Mouse (Mus musculus): ENCODE data around the gene Trpm8. TPM values are rescaled to one million over a fixed set of nuclear protein-coding genes. Genes with fewer than 3 reads are reported as not detected.

Gene Trpm8
- polyA plus RNA-seq, 1 experiment from 2014 or later = not detected

- H3K27ac ChIP-seq (ENCODE audit: low read length) = peak overlapping the region; percentile 8
- 55% methylated on average over 6 of the region's 6 CpGs for WGBS (ENCODE audit: insufficient replicate concordance)
- peaks cover 36% of the 10 kb centered on the region for H3K36me3 ChIP-seq (ENCODE audit: control insufficient read depth, insufficient read depth)
- H3K9me3 ChIP-seq (replicated peaks; ENCODE audit: control insufficient read depth, low read length) = no peaks in the 10 kb centered on the region
- no peak overlapping the region for H3K4me2 ChIP-seq (ENCODE audit: low read depth, low read length)
- no peak overlapping the region for H3K9ac ChIP-seq (ENCODE audit: low read depth, low read length)
- peak; percentile 78 for ATAC-seq (ENCODE audit: low read depth)
- no peak overlapping the region for H3K4me3 ChIP-seq (ENCODE audit: low read depth, low read length)
- peaks cover 31% of the 10 kb centered on the region for H3K4me1 ChIP-seq (ENCODE audit: control insufficient read depth, low read depth, low read length)
- no peaks in the 10 kb centered on the region for H3K27me3 ChIP-seq (ENCODE audit: control insufficient read depth, insufficient read depth, low read depth, low read length)
Observed at GRCm38 (mm10) chr1:88260114-88260513, 17.3 kb upstream of the Trpm8 start.

GRCm38 (mm10) chr1:88260604-88261377 lies 16.7 kb upstream of the Trpm8 start:
- H3K9me3 ChIP-seq (replicated peaks; ENCODE audit: control insufficient read depth, low read length) = no peaks in the 10 kb centered on the region
- H3K4me3 ChIP-seq (ENCODE audit: low read depth, low read length) = no peak overlapping the region
- H3K27me3 ChIP-seq (ENCODE audit: control insufficient read depth, insufficient read depth, low read depth, low read length) = no peaks in the 10 kb centered on the region
- peak; percentile 16 for ATAC-seq (ENCODE audit: low read depth)
- H3K36me3 ChIP-seq (ENCODE audit: control insufficient read depth, insufficient read depth) = peaks cover 42% of the 10 kb centered on the region
- no peak overlapping the region for H3K9ac ChIP-seq (ENCODE audit: low read depth, low read length)
- no peak overlapping the region for H3K27ac ChIP-seq (ENCODE audit: low read length)
- 69% methylated on average over 10 of the region's 10 CpGs for WGBS (ENCODE audit: insufficient replicate concordance)
- no peak overlapping the region for H3K4me2 ChIP-seq (ENCODE audit: low read depth, low read length)
- H3K4me1 ChIP-seq (ENCODE audit: control insufficient read depth, low read depth, low read length) = peaks cover 31% of the 10 kb centered on the region

GRCm38 (mm10) chr1:88261706-88262105 lies 15.8 kb upstream of the Trpm8 start:
- no peak overlapping the region for H3K9ac ChIP-seq (ENCODE audit: low read depth, low read length)
- no peak overlapping the region for H3K4me2 ChIP-seq (ENCODE audit: low read depth, low read length)
- peaks cover 31% of the 10 kb centered on the region for H3K4me1 ChIP-seq (ENCODE audit: control insufficient read depth, low read depth, low read length)
- no peak for ATAC-seq (ENCODE audit: low read depth)
- H3K4me3 ChIP-seq (ENCODE audit: low read depth, low read length) = no peak overlapping the region
- 70% methylated on average over 7 of the region's 7 CpGs for WGBS (ENCODE audit: insufficient replicate concordance)
- H3K27me3 ChIP-seq (ENCODE audit: control insufficient read depth, insufficient read depth, low read depth, low read length) = no peaks in the 10 kb centered on the region
- no peak overlapping the region for H3K27ac ChIP-seq (ENCODE audit: low read length)
- H3K36me3 ChIP-seq (ENCODE audit: control insufficient read depth, insufficient read depth) = peaks cover 52% of the 10 kb centered on the region
- H3K9me3 ChIP-seq (replicated peaks; ENCODE audit: control insufficient read depth, low read length) = no peaks in the 10 kb centered on the region

- H3K4me1 ChIP-seq (ENCODE audit: control insufficient read depth, low read depth, low read length) = peaks cover 31% of the 10 kb centered on the region
- no peak overlapping the region for H3K4me2 ChIP-seq (ENCODE audit: low read depth, low read length)
- H3K9me3 ChIP-seq (replicated peaks; ENCODE audit: control insufficient read depth, low read length) = no peaks in the 10 kb centered on the region
- H3K4me3 ChIP-seq (ENCODE audit: low read depth, low read length) = no peak overlapping the region
- 76% methylated on average over 4 of the region's 4 CpGs for WGBS (ENCODE audit: insufficient replicate concordance)
- no peak for ATAC-seq (ENCODE audit: low read depth)
- H3K9ac ChIP-seq (ENCODE audit: low read depth, low read length) = no peak overlapping the region
- H3K27ac ChIP-seq (ENCODE audit: low read length) = no peak overlapping the region
- H3K27me3 ChIP-seq (ENCODE audit: control insufficient read depth, insufficient read depth, low read depth, low read length) = no peaks in the 10 kb centered on the region
- peaks cover 57% of the 10 kb centered on the region for H3K36me3 ChIP-seq (ENCODE audit: control insufficient read depth, insufficient read depth)
Observed at GRCm38 (mm10) chr1:88262255-88262654, 15.2 kb upstream of the Trpm8 start.

GRCm38 (mm10) chr1:88262961-88263360 lies 14.5 kb upstream of the Trpm8 start:
- H3K4me1 ChIP-seq (ENCODE audit: control insufficient read depth, low read depth, low read length) = peaks cover 31% of the 10 kb centered on the region

GRCm38 (mm10) chr1:88263778-88264177 lies 13.7 kb upstream of the Trpm8 start:
- Histone ChIP-seq H3K4me2 (ENCODE audit: low read depth, low read length) (no peak overlapping the region), H3K27me3 (ENCODE audit: control insufficient read depth, insufficient read depth, low read depth, low read length) (no peaks in the 10 kb centered on the region), H3K4me1 (ENCODE audit: control insufficient read depth, low read depth, low read length) (peaks cover 31% of the 10 kb centered on the region), H3K9me3 (replicated peaks; ENCODE audit: control insufficient read depth, low read length) (no peaks in the 10 kb centered on the region), H3K9ac (ENCODE audit: low read depth, low read length) (no peak overlapping the region), H3K27ac (ENCODE audit: low read length) (no peak overlapping the region), H3K4me3 (ENCODE audit: low read depth, low read length) (no peak overlapping the region), H3K36me3 (ENCODE audit: control insufficient read depth, insufficient read depth) (peaks cover 72% of the 10 kb centered on the region)
- WGBS (ENCODE audit: insufficient replicate concordance) = 83% methylated on average over 5 of the region's 5 CpGs
- ATAC-seq (ENCODE audit: low read depth) = no peak

More at GRCm38 (mm10) chr1:88262961-88263360, 14.5 kb upstream of the Trpm8 start:
- H3K27me3 ChIP-seq (ENCODE audit: control insufficient read depth, insufficient read depth, low read depth, low read length) = no peaks in the 10 kb centered on the region
- ATAC-seq (ENCODE audit: low read depth) = no peak
- H3K4me3 ChIP-seq (ENCODE audit: low read depth, low read length) = no peak overlapping the region
- no peak overlapping the region for H3K9ac ChIP-seq (ENCODE audit: low read depth, low read length)
- H3K9me3 ChIP-seq (replicated peaks; ENCODE audit: control insufficient read depth, low read length) = no peaks in the 10 kb centered on the region
- H3K4me2 ChIP-seq (ENCODE audit: low read depth, low read length) = no peak overlapping the region
- no peak overlapping the region for H3K27ac ChIP-seq (ENCODE audit: low read length)
- WGBS (ENCODE audit: insufficient replicate concordance) = 66% methylated on average over 6 of the region's 6 CpGs
- H3K36me3 ChIP-seq (ENCODE audit: control insufficient read depth, insufficient read depth) = peaks cover 64% of the 10 kb centered on the region

- Histone ChIP-seq H3K27me3 (ENCODE audit: control insufficient read depth, insufficient read depth, low read depth, low read length) (no peaks in the 10 kb centered on the region), H3K4me3 (ENCODE audit: low read depth, low read length) (no peak overlapping the region), H3K4me1 (ENCODE audit: control insufficient read depth, low read depth, low read length) (peaks cover 27% of the 10 kb centered on the region), H3K36me3 (ENCODE audit: control insufficient read depth, insufficient read depth) (peaks cover 78% of the 10 kb centered on the region), H3K4me2 (ENCODE audit: low read depth, low read length) (no peak overlapping the region), H3K27ac (ENCODE audit: low read length) (no peak overlapping the region), H3K9me3 (replicated peaks; ENCODE audit: control insufficient read depth, low read length) (no peaks in the 10 kb centered on the region), H3K9ac (ENCODE audit: low read depth, low read length) (no peak overlapping the region)
- no peak for ATAC-seq (ENCODE audit: low read depth)
- WGBS (ENCODE audit: insufficient replicate concordance) = 76% methylated on average over 7 of the region's 7 CpGs
Observed at GRCm38 (mm10) chr1:88264237-88264868, 13.1 kb upstream of the Trpm8 start.

GRCm38 (mm10) chr1:88264869-88265240 lies 12.6 kb upstream of the Trpm8 start:
- WGBS (ENCODE audit: insufficient replicate concordance) = 71% methylated on average over 4 of the region's 4 CpGs
- Histone ChIP-seq H3K27me3 (ENCODE audit: control insufficient read depth, insufficient read depth, low read depth, low read length) (no peaks in the 10 kb centered on the region), H3K4me1 (ENCODE audit: control insufficient read depth, low read depth, low read length) (peaks cover 22% of the 10 kb centered on the region), H3K27ac (ENCODE audit: low read length) (no peak overlapping the region), H3K4me3 (ENCODE audit: low read depth, low read length) (no peak overlapping the region), H3K9me3 (replicated peaks; ENCODE audit: control insufficient read depth, low read length) (no peaks in the 10 kb centered on the region), H3K4me2 (ENCODE audit: low read depth, low read length) (no peak overlapping the region), H3K36me3 (ENCODE audit: control insufficient read depth, insufficient read depth) (peaks cover 83% of the 10 kb centered on the region), H3K9ac (ENCODE audit: low read depth, low read length) (no peak overlapping the region)
- no peak for ATAC-seq (ENCODE audit: low read depth)

GRCm38 (mm10) chr1:88266123-88266522 lies 11.3 kb upstream of the Trpm8 start:
- Histone ChIP-seq H3K27ac (ENCODE audit: low read length) (no peak overlapping the region), H3K9ac (ENCODE audit: low read depth, low read length) (no peak overlapping the region), H3K4me2 (ENCODE audit: low read depth, low read length) (no peak overlapping the region), H3K4me1 (ENCODE audit: control insufficient read depth, low read depth, low read length) (peaks cover 13% of the 10 kb centered on the region), H3K9me3 (replicated peaks; ENCODE audit: control insufficient read depth, low read length) (no peaks in the 10 kb centered on the region), H3K27me3 (ENCODE audit: control insufficient read depth, insufficient read depth, low read depth, low read length) (no peaks in the 10 kb centered on the region), H3K36me3 (ENCODE audit: control insufficient read depth, insufficient read depth) (peaks cover 86% of the 10 kb centered on the region), H3K4me3 (ENCODE audit: low read depth, low read length) (no peak overlapping the region)
- WGBS (ENCODE audit: insufficient replicate concordance) = 82% methylated on average over 13 of the region's 13 CpGs
- no peak for ATAC-seq (ENCODE audit: low read depth)
